Mouse (Mus musculus) gastrocnemius, adult 2 months (tissue): ENCODE measurements around the gene Fam50a. TPM values are rescaled to one million over a fixed set of nuclear protein-coding genes. Genes with fewer than 3 reads are reported as not detected.

Experiments
- DNase-seq: peaks from one replicate; pipeline ENCODE4 v3.0.0; 2022
- H3K27ac ChIP-seq: fragments of 200-600 bp; 2 replicates; pipeline ENCODE4 v1.8.1; 2022; ENCODE audit warnings: mild to moderate bottlenecking
- H3K4me3 ChIP-seq: fragments of 200-600 bp; 2 replicates; pipeline ENCODE4 v1.8.1; 2022; ENCODE audit warnings: mild to moderate bottlenecking, moderate library complexity
- CTCF ChIP-seq: fragments of 200-600 bp; IDR thresholded peaks from 2 replicates; pipeline ENCODE4 v1.8.1; 2022; ENCODE audit warnings: antibody characterized with exemption, mild to moderate bottlenecking, moderate library complexity
- intact Hi-C: fragments of 180-260 bp; cut with DNase I; formaldehyde crosslinking; loops from one replicate; pipeline ENCODE4 v1.15.1; 2025
- long read RNA-seq, 2 experiments: library from polyadenylated mRNA; stranded (forward); transcript quantifications; one replicate each; pipeline ENCODE4 v2.0.0; 2021
- total RNA-seq, 2 experiments: library from RNA; stranded (reverse); gene quantifications; 2 replicates each; pipeline ENCODE4 v1.2.3; 2021

Fam50a gene
- total RNA-seq, result 10 to 100 TPM; 22.5 to 27.6 TPM
- long read RNA-seq, experiment 1, transcript Fam50a-201 (13 exons, 1,383 nt), result major isoform, 9 of 12 reads
- long read RNA-seq, experiment 1, partial matches to known transcripts, result 0 of 12 reads
- long read RNA-seq, experiment 1, other reads (novel, unspliced or antisense), result 3 of 12 reads
- long read RNA-seq, experiment 2, transcript Fam50a-201 (13 exons, 1,383 nt), result major isoform, 27 of 33 reads
- long read RNA-seq, experiment 2, partial matches to known transcripts, result 1 of 33 reads
- long read RNA-seq, experiment 2, other reads (novel, unspliced or antisense), result 4 of 33 reads

DNA sequence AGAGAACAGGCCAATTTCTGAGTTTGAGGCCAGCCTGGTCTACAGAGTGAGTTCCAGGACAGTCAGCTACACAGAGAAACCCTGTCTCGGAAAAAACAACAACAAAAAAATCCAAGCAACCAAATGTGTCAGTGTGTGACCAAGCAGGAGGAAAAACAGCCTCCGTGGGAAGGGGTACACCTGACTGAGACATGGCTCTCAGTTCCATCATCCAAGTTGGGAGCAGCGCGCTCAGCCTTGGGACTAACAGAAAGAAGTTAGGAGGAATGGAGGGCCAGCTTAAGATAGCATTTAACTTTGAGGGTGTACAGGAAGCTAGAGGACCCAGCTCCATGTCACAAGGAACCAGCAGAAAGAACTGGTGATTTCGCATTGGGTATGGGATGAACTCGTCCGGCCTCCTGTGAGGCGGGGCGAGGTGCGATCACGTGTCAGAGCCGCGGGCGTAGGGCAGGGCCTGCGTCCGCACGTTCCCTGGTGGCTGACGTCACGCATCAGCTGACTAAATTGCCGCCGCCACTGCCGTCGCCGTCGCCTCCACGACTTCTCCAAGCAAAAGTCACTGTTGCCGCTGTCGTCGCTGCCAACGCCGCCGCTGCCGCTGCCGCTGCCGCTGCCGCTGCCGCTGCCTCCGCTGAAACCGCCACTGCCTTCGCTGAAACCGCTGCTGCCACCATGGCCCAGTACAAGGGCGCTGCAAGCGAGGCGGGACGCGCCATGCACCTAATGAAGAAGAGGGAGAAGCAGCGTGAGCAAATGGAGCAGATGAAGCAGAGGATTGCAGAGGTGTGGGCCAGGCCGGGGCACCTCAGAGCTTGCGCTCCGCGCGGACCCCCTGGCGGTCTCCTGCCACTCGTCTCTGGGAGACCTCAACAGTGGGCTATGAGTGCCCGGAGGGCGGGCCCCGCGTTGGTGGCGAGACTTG is at the start of gene Fam50a:
Gene Fam50a (plus strand): TSS at position 494 of the 925 bp plus-strand sequence.
- no peak for TF ChIP-seq CTCF
- DNase-seq, result peak; percentile 94
- intact Hi-C loops, result loop anchor here (5.0 kb wide), 1 partner anchor 41 kb away; the partner anchor contains the start of gene Rpl10

GRCm38 (mm10) chrX:74269736-74270061 is 43.1 kb upstream of the Fam50a start:
- H3K4me3 ChIP-seq, result peak overlapping the region; percentile 73
- TF ChIP-seq CTCF, result no peak
- no peak for DNase-seq
- intact Hi-C loops, result loop anchor here (5.0 kb wide), 1 partner anchor 43 kb away; the partner anchor contains the start of gene Fam50a
- peak overlapping the region; percentile 99 for H3K27ac ChIP-seq

More for the DNA sequence above, at the start of gene Fam50a:
- Histone ChIP-seq H3K4me3 (peak within 1 kb of the TSS; percentile 87), H3K27ac (peak within 1 kb of the TSS; percentile 94)

- intact Hi-C loops, result loop anchor here (5.0 kb wide), 1 partner anchor 42 kb away; the partner anchor contains the start of gene Fam50a
- DNase-seq, result peak; percentile 94
- peak; percentile 42 for TF ChIP-seq CTCF
- Histone ChIP-seq H3K27ac (peak within 1 kb of the TSS; percentile 99), H3K4me3 (peak within 1 kb of the TSS; percentile 79)
These were observed 42.6 kb upstream of the Fam50a start, which contains the start of gene Rpl10 for GRCm38 (mm10) chrX:74270062-74270901. TSS of gene Rpl10 (plus strand) at chrX:74270812.

GRCm38 (mm10) chrX:74270902-74271551 is 41.8 kb upstream of the Fam50a start:
- TF ChIP-seq CTCF, result no peak
- Histone ChIP-seq H3K4me3 (peak overlapping the region; percentile 79), H3K27ac (peak overlapping the region; percentile 88)
- peak; percentile 57 for DNase-seq
- intact Hi-C loops, result loop anchor here (5.0 kb wide), 1 partner anchor 41 kb away; the partner anchor contains the start of gene Fam50a

- H3K27ac ChIP-seq, result peak overlapping the region; percentile 16; the same call in 1 of the 2 replicates
- TF ChIP-seq CTCF, result no peak
- H3K4me3 ChIP-seq, result no peak overlapping the region
- DNase-seq, result no peak
- intact Hi-C loops, result loop anchor here (5.0 kb wide), 1 partner anchor 39 kb away; the partner anchor contains the start of gene Fam50a
These were observed 39.2 kb upstream of the Fam50a start for GRCm38 (mm10) chrX:74273422-74274322.

DNA sequence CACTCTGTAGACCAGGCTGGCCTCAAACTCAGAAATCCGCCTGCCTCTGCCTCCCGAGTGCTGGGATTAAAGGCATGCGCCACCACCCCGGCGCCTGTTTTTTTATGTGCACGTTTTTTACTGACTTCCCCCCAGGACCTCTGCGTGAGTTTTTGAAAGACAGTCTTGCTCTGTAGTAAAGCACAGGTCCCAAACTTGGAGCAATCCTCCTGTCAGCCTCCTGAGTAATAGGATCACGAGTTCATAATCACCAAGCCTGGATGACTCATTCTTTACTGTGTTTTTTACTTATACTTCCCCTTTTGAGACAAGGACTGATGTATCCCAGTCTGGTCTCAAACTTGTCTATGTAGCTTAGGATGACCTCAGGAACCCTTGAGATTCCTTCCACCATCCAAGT is 34.9 kb upstream of the Fam50a start:
- TF ChIP-seq CTCF, result no peak
- no peak for DNase-seq
- H3K4me3 ChIP-seq, result peak overlapping the region; percentile 23; the same call in 1 of the 2 replicates
- H3K27ac ChIP-seq, result no peak overlapping the region
- intact Hi-C loops, result no loop called here

DNA sequence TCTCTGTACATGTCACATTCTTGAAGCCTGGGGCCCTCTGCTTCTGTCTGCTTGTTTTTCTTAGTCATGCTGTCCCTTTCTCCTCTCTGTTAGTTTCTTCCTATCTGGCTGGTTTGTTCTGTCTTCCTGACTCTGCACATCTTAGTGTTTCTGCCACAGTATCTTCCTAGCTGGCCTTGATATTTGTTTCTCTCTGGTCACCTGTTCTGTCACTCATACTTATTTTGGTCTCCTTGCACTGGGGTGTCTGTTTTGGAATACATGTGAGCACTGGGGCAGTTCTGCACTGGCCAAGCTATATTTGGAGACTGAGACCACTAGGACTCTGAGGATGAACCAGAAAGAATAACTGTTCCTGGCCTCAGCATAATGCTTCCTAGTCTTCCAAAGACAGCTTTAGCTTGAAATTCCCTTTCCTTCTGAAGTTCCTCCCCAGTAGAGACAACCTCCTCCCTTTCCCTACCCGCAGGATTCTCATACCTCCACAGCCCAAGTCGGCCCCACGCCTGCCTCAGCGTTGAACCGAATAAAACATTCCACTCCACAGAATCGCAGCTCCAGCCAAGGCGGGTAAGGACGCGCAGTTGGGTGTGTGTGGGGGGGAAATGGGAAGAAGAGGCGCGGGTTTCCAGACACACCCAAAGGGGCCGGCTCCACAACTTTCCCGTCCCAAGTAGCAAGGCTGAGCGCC is 31.6 kb upstream of the Fam50a start:
- Histone ChIP-seq H3K4me3 (peak overlapping the region; percentile 86), H3K27ac (peak overlapping the region; percentile 96)
- intact Hi-C loops, result no loop called here
- DNase-seq, result no peak
- TF ChIP-seq CTCF, result no peak

GRCm38 (mm10) chrX:74281732-74282394 is 31.0 kb upstream of the Fam50a start, which contains the start of the genes Taz and Dnase1l1:
TSS of gene Taz (plus strand) at chrX:74281912.
TSS of gene Dnase1l1 (minus strand) at chrX:74282337.
- Histone ChIP-seq H3K27ac (peak within 1 kb of the TSS; percentile 96), H3K4me3 (peak within 1 kb of the TSS; percentile 86)
- intact Hi-C loops, result no loop called here
- no peak for TF ChIP-seq CTCF
- peak; percentile 91 for DNase-seq

DNA sequence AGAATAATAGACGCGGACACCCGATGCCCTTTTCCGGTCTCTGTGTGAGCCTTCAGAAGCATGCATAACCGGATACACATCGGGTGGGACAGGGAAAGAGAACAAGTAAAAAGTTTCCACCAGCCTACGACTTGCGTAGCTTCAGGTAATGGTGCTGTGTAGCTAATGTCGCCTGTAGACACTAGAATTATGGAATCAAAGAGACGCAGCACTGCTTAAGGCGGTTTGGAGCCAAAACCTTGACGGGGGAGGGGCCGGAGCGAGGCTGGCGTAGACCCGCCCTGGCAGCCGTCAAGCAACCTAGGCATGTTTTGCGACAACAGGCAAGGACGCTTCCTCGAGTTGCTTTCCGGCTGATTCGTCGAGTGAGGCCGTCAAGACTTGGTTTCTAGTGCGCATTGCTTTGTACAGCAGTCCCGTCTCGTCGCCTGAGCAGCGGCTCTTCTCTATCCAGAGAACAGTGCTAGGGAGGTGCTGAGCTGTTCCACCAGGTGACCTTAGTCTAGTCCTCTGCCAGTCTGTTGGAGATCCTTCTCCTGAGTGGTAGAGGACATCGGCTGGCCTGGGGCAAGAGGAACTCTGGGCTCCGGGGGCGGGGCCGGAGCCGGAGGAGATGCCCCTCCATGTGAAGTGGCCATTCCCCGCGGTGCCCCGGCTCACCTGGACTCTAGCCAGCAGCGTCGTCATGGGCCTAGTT is 30.3 kb upstream of the Fam50a start:
- Histone ChIP-seq H3K4me3 (peak overlapping the region; percentile 86), H3K27ac (peak overlapping the region; percentile 96)
- TF ChIP-seq CTCF, result no peak
- peak; percentile 88 for DNase-seq
- intact Hi-C loops, result no loop called here
